Mouse (Mus musculus): ENCODE measurements at regions not wholly inside any gene's neighbourhood (a gene's known extent, or its start where the extent isn't known, plus 50 kb on each side); places are given as distances from the start of the nearest gene placed in this dataset.

DNA sequence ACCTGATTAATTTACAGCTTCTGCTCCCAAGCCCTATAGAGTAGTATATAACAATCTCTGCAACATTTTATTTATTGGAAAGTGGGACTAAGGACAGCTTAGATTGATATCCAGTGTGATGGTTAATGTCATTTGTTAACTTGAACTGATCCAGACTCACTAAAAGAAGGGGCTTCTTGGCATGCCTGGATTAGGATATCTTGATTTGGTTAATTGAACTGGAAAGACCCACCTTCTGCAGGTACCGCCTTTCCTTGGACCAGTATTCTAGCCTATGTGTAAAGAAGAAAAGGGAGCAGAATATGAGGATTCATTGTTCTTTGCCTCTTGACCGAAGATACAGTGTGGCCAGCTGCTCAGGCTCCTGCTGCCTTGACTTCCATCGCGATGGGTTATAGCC is 288.5 kb downstream of the Pla2g4a start:
- no peaks in the 10 kb centered on the region for H3K36me3 ChIP-seq
- no peaks in the 10 kb centered on the region for H3K9me3 ChIP-seq
- H3K4me2 ChIP-seq: no peak overlapping the region
- H3K27ac ChIP-seq: no peak overlapping the region
- no peak overlapping the region for H3K9ac ChIP-seq
- 91% methylated on average over 4 of the region's 4 CpGs for WGBS
- no peaks in the 10 kb centered on the region for H3K4me1 ChIP-seq (replicated peaks)
- no peaks in the 10 kb centered on the region for H3K27me3 ChIP-seq
- ATAC-seq (ENCODE audit: low FRiP score): no peak
- no peak overlapping the region for H3K4me3 ChIP-seq

DNA sequence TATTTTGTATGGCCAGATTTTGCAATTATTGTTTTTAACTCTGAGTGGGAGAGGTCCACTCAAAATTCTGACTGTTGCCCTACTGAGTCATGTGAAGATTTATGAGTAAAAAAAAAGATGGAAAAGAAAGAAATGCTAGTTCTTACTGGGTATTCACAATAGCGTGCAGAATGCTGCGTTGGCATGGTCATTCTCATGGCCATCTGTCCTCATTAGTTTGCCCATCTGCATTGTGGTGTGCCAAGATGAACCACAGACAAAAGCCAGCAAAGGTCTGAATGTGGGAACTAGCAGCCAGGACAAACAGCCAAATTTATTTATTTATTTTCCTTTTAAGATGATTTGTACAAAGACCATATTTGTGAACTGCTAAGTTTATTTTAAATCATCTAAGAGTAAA is 289.0 kb downstream of the Pla2g4a start:
- H3K27me3 ChIP-seq: no peaks in the 10 kb centered on the region
- H3K4me1 ChIP-seq (replicated peaks): no peaks in the 10 kb centered on the region
- H3K36me3 ChIP-seq: no peaks in the 10 kb centered on the region
- H3K4me3 ChIP-seq: no peak overlapping the region
- H3K4me2 ChIP-seq: no peak overlapping the region
- H3K9ac ChIP-seq: no peak overlapping the region
- ATAC-seq (ENCODE audit: low FRiP score): no peak
- H3K27ac ChIP-seq: no peak overlapping the region
- 53% methylated on average over 2 of the region's 2 CpGs for WGBS
- no peaks in the 10 kb centered on the region for H3K9me3 ChIP-seq

DNA sequence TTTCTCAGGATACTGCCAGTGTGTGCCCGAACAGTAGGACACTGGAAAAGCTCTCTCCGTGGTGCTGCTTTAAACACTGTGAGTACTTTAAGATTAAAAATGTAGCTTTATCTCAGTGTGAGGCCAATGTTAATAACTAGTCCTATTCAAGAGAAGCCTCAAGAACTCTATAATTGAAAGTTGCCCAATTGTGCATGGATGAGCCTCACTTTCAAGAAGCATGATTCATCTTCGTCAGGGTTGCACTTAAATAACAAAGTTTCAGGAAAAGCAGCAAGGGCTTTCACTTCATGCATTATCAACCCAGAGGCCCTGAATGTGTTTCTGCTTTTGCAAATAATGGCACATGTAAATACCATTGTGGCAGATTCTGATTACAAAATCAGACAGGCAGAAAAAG is 290.0 kb downstream of the Pla2g4a start:
- ATAC-seq (ENCODE audit: low FRiP score): no peak
- Histone ChIP-seq H3K9ac (no peak overlapping the region), H3K4me3 (no peak overlapping the region), H3K9me3 (no peaks in the 10 kb centered on the region), H3K36me3 (no peaks in the 10 kb centered on the region), H3K27ac (no peak overlapping the region), H3K4me1 (replicated peaks) (no peaks in the 10 kb centered on the region), H3K27me3 (no peaks in the 10 kb centered on the region), H3K4me2 (no peak overlapping the region)
- WGBS: 41% methylated on average over 3 of the region's 3 CpGs
